Mouse (Mus musculus) heart, postnatal 25 days (tissue): ENCODE measurements around the gene Gpx8. TPM values are rescaled to one million over a fixed set of nuclear protein-coding genes. Genes with fewer than 3 reads are reported as not detected.

Experiments used
- DNase-seq: peaks from one replicate; pipeline ENCODE4 v3.0.0; 2022; ENCODE audit warnings: low spot score
- intact Hi-C: fragments of 180-260 bp; cut with DNase I; formaldehyde crosslinking; loops from one replicate; pipeline ENCODE4 v1.15.1; 2025
- total RNA-seq, 2 experiments: library from RNA; stranded (reverse); gene quantifications; 2 replicates each; pipeline ENCODE4 v1.2.3; 2021

Gpx8 gene
- 10 to 100 TPM; 37.7 to 41.6 TPM for total RNA-seq

DNA sequence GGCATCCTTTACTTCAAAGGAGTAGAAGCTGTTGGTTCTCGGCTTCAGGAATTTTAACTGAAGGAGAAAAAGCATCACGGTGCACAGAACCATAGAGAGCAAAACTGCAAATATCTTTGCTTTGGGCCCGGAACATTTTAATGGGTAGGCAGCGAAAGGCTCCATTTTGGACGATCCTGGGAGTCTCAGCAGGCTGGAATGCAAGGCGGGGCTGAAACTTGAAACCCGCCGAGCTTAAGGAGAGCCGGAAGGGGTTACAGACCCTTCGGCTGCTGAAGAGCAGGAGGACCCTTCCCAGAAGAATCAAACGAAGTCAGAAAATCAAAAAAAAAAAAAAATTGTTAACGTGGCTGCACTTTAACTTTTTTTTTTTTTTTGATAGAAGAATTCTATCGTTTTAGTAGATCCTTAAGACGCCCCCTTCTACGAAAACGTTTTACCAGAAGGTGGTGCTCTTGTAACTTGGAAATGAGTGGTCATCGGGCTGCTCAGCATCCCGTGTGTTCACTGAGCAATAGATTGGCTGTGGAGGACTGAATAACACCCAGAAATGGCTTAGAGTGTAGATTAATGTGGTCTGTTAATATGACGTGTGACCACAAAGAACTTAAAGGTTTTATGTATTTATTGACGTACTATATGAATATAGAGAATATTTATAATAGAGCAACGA is at the start of gene Gpx8:
Gene Gpx8 (minus strand): TSS at position 200 of the 673 bp plus-strand sequence.
- intact Hi-C loops, result loop anchor here (1.0 to 10.0 kb wide), 3 partner anchors 219 to 618 kb away; partner anchors contain the start of gene Hspb3
- DNase-seq, result peak; percentile 20

DNA sequence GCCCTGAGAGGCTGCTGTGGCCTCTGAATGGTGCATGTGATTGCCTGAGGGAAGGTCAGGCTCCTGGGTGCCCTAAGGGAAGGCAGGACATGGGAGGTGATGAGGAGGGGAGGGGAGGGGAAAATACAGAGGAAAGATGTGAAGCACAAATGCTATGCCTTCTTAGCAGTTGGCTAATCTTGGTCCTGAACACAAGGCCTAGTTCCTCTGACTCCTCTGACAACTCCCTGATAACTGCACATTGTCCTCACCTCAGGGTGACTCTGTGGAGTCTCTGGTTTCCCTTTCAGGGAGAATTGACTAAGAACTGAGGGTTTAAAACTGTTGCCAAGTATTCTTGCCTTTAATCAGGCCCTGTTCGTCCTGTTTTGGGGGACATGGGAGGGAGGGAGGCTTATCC is 48.4 kb upstream of the Gpx8 start:
- intact Hi-C loops, result no loop called here
- DNase-seq, result no peak

DNA sequence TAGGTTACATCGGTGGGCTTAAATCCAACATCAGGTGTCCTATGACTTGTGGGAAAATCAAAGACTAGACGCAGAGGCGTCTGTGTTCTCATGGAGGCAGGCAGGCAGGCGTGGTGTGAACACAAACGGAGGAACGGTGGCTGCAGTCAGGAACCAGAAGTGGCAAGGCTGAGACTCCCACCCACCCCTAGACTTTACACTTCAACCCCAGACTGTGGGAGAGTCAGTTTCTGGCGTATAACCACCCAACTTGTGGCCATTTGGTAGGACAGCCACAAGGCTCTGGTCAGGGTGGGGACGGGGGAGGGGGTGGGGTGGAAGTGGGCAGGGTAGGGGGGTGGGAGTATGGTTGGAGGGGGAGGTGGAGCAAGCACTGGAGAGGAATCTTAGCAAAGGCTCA is 44.3 kb upstream of the Gpx8 start:
- no peak for DNase-seq
- intact Hi-C loops, result no loop called here

DNA sequence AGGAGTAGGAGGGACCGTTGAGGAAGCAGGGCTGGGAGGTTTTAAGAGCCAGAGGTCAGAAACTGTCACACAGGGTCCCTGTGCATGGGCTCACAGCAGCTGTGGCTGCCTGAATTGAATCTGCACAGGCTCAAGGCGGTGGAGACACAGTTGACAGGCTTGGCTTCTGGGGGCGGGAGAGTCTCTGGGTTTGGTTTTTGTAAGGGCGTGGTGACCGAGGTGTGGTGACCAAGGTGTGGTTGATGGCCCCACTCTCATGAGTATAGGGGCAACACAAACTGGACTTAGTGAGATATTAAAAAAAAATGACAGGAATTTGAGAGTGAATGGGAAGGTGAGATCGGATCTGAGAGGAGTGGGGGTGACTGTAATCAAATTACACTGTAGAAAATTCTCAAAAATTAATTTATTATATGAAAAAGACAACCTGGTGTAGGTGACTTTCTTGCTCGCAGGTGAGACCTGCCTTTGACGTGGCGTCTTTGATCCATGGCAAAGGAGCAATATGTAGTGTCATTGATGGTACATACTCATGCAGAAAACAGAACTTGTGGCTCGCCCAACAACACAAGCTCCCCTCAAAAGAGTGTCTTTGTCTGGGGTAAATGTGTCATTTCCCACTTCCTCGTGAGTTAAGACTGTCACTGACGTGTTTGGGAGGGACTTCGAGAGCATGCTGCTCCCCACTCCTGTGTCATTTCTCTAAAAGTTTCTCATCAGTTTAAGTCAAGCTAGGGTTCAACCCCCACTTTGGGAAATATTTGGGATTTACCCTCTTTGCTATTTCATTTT is 41.2 kb upstream of the Gpx8 start:
- intact Hi-C loops, result no loop called here
- no peak for DNase-seq

DNA sequence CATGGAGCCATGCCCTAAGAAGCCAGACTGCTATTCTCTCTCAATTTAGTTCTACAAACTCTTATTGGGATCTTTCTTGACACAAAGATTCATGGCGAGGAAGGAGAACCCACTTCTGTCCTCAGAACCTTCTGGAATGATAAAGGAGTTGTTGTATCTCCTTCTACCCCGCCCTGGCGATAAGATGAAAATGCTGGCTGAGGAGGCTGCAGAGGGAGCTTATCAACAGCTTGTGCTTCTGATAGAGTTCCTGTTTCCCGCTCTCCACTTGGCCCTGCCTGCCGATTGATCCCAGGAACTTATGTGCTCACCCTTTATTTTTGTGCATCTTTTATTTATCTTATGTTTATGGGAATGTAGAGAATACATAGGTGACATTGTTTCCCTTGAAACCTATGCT is 38.5 kb upstream of the Gpx8 start:
- intact Hi-C loops, result no loop called here
- DNase-seq, result no peak

DNA sequence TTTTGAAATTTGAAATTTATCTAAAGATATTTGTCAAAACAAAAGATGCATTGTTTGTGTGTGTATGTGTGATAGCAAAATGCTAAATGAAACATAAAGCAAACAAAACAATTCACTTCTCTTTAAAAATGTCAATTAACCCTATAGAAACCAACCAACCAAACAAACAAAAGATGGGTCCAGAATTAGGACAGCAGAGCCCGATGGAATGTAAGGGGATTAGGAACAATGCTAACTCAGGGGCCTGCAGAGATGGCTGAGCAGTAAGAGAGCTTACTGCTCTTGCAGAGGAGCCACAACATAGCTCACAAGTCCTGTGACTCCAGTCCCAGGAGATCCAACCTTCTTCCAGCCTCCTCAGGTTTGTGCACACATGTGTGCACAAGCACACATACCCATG is 35.9 kb upstream of the Gpx8 start:
- intact Hi-C loops, result no loop called here
- DNase-seq, result no peak

DNA sequence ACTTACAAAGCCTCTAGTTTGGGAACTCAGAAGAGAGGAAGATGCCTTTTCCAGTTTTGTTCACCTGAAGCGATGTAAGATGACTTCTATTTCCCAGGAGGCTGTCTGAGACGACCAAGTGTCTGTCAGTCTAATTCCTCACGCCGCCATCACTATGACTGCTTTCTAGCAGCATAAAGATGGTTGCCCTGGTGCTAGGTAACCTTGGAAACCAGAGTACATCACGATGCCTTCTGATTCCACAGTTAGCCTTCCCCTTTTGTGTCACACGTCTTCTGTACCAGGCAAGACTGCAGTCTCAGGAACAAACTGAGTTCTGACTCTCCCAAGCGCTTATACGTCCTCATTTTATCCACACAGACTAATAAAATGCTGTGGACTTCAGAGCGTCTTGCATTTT is 32.8 kb upstream of the Gpx8 start:
- DNase-seq, result no peak

DNA sequence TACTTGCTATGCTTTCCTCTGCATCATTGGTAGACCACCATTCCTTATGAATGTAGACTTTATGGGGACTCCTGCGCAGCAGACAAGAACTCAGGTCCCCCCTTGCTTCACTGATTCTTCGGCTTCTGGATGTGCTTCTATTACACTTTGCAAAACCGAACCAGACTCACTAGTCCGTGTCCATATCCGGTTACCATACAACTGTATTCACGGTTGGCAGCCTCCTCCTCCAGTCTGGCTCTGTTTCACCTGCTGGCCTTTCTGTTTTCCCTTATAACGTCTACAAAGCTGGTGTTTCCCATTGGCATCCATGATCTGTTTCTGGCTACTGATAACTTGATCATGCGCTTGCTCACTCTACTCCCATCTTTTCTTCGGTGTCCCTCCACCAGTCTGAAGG is 18.3 kb upstream of the Gpx8 start:
- intact Hi-C loops, result no loop called here
- no peak for DNase-seq

More for the DNA sequence above, 32.8 kb upstream of the Gpx8 start:
- intact Hi-C loops, result no loop called here

DNA sequence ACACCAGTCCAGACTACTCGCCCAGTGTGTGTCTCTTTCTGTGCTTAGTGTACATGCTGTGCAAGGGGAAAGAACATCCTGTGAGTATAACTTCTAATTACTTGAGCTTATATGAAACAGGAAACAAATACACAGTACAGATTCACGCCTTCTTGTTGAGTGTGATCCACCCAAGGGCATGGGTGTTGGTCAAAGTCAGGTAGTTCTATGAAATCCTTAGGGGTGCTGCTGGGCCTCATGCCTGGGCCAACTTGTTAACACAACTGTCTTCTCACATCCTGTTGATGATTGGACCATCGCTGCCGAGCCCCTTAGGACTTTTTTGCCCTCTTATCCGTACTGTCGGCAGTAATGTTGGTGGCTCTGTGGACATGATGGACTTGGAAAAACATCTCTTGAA is 15.5 kb upstream of the Gpx8 start:
- DNase-seq, result no peak
- intact Hi-C loops, result no loop called here

DNA sequence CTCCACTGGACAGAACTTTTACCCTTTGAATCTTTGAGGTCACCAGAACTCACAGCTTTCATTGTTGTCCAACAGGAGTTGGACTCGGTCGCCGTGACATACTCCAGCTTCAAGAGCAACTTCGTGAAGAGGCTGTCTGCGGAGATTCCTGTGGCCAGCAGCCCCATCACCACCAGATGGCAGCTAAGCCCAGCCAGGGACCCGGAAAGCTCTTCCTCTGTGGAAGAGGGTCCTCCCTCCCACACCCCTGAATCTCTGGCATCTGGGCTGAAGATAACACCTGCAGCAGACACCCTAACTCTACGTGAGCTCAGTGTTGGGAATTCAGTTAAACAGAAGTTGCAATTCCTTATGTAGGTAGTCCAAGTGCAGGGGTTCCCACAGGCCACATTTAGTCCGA is 9.6 kb upstream of the Gpx8 start:
- no peak for DNase-seq
- intact Hi-C loops, result loop anchor here (10.0 kb wide), 1 partner anchor 79 kb away; no protein-coding TSS in a partner anchor

DNA sequence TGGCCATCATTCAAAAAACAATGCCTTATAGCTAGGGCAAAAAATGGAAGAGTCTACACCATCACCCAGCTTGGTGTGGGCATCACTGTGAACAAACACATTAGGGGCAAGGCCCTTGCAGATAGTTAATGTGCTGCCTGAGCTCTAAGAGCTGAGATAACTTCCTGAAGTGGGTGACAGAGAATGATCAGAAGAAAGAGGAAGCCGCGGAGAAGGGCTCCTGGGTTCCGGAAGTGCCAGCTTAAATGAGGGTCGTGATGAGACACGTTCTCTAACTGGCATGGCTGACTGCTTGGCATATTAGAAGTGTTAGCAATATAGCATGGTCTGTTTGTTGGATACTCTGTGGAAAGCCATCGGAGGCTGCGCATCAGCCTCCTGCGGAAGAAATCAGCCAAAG is 8.0 kb upstream of the Gpx8 start:
- intact Hi-C loops, result loop anchor here (10.0 kb wide), 1 partner anchor 81 kb away; no protein-coding TSS in a partner anchor
- DNase-seq, result no peak

DNA sequence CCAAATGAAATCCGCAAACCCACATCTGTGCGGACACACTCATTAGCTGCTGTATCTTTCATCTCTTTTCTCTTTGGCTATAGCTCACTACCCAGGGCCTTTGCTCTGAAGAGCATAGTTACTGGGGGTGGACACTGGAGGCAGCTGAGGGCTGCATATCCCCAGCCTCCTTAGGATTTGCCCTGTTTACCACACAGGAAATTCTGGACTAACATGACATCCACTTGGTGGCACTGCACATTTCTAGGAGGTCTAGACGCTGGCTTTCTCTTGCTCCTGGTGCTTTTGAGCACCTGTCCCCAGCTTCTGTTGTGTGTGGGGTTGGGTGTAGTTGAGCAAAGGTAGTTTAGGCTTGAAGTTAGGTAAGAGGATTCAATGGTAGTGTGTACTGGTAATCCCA is 1.4 kb upstream of the Gpx8 start:
- no peak for DNase-seq
- intact Hi-C loops, result loop anchor here (10.0 kb wide), 2 partner anchors 587 to 617 kb away; partner anchors contain the start of gene Hspb3

DNA sequence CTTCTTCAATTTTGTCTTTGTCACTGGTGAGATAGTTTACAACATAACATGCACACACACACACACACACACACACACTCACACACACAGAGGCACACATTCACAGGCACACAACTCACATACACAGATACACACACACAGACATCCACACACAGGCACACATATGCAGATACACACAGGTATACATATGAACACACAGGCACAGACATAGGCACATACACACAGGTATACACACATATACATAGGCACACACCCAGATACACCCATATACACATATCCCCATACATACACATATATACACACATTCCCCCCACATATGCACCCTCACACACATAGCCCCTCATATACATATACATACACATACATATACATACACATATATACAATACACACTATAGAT is 808 bp upstream of the Gpx8 start:
- intact Hi-C loops, result loop anchor here (10.0 kb wide), 2 partner anchors 588 to 618 kb away; partner anchors contain the start of gene Hspb3
- no peak for DNase-seq

DNA sequence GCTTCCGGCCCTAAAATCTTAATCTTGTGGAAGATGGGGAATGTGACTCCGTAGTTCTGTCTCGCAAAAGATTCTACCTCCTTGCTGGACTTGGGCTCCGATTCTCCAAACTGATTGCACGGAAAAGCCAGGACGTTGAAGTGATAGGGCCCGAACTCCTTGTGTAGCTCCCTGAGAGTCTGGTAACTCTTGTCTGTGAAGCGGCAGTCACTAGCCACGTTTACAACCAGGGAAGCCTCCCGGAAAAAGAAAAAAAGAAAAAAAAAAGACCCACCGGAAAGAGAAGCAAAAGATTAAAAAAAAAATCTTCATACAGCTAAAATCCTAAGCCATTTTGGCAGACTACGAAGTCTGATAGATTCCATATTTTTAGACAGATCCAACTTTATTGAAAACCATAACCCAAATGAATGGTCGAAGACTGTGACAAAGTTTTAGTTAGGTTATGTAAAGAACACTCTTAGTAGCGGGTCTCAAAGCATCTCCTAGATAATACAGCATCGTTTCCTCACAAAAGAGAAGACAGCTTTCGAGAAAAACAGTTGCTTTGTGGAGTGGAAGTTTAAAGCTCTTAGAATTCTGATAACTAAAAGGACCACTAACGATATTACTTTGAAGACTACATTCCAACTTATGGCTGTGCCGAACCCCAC is 626 bp downstream of the Gpx8 start:
- DNase-seq, result no peak
- intact Hi-C loops, result loop anchor here (1.0 to 10.0 kb wide), 3 partner anchors 220 to 619 kb away; partner anchors contain the start of gene Hspb3

DNA sequence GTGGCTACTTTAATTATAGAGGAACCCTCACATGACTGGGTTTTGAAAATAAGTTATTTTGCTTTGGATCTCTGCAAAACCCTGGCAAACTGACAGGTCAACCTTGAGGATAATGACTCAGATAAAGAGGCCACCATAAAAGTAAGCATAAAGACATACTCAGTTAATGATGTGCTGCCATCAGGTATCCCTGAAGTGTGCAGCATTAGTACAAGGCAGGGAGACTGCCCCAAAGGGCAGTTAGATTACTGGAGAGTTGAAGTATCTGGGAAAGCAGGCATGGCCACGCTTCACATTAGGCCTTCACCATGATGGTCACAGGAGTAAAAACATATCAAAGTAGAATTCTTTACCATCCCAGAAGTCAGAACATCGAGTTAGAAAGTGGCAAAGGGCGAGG is 1.3 kb downstream of the Gpx8 start:
- DNase-seq, result no peak
- intact Hi-C loops, result loop anchor here (10.0 kb wide), 2 partner anchors 590 to 620 kb away; partner anchors contain the start of gene Hspb3

DNA sequence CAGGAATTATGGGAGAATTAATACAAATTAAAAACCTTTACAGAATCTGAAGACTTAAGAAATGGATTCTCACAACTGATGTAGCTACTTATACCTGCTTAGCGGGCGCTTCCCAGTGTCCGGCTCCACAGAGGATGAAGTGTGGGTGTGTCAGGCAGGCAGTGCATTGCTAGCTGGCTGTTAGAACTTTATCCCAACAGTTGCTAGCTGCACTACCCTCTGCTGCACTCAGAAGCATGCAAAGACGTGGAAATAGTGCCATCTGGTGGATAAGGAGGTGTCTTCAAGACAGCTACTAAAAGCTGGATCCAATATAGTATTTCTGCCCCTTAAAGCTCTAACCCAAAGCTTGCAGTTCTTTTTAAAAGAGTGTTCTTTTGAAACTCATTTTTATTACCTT is 10.4 kb downstream of the Gpx8 start:
- DNase-seq, result peak; percentile 25
- intact Hi-C loops, result loop anchor here (5.0 kb wide), 1 partner anchor 359 kb away; no protein-coding TSS in a partner anchor

DNA sequence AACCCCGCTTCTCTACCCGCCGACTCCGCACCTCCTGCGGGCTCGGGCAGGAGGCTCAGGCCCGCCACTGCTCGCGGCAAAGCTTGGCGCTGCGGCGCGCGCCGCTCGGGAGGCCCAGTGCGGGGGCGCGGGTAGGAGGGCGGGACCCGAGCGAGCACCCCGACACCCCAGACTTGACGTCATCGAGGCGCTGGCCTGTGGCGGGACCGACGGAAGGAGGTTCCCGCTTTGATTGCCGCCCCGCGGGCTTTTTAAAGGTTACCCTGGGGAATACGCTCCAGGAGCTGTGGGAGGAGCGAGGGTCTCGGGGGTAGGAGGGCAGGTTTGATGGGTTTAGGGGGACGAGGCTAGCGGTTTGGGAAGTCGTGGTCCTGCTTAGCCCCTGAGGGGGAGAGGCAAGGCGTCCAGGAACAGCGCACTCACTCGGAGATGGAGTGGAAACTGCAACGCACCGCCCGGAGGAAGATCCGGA is 11.2 kb downstream of the Gpx8 start, which contains the start of gene Cdc20b:
Gene Cdc20b (plus strand): TSS at position 162 of the 472 bp plus-strand sequence.
- DNase-seq, result peak; percentile 23

DNA sequence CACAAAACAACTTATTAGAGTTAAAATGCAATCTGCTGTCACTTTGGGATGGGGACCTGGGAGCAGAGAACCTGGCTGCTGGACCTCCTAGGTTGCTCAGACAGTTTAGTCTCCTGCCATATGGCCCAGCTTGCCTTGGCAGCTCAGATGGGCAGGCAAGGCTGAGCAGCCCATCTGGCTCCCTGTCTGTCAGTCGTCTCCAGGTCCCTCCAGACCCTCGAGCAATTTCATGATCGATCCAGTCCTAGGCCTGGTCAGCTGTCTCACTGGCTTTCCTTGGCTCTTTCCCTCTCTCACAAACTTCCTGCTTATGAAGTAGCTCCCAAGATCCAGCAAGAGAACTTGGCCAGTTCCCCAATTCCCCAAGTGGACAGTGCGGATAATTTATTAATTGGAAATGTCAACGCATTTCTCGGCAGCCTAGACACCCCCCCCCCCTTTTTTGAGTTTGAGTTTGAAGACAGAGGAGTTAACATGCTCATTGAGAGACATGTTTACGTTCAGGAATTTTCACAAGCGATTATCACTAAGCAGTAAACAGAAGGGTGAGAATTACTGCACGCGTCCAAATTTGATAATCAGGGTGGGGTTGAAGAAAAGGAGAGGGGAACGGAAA is 11.8 kb downstream of the Gpx8 start:
- DNase-seq, result no peak
- intact Hi-C loops, result loop anchor here (5.0 kb wide), 1 partner anchor 47 kb away; the partner anchor contains the start of gene Ccno

More for the DNA sequence above, 11.2 kb downstream of the Gpx8 start, which contains the start of gene Cdc20b:
- intact Hi-C loops, result loop anchor here (5.0 kb wide), 2 partner anchors 48 to 358 kb away; partner anchors contain the start of gene Ccno

DNA sequence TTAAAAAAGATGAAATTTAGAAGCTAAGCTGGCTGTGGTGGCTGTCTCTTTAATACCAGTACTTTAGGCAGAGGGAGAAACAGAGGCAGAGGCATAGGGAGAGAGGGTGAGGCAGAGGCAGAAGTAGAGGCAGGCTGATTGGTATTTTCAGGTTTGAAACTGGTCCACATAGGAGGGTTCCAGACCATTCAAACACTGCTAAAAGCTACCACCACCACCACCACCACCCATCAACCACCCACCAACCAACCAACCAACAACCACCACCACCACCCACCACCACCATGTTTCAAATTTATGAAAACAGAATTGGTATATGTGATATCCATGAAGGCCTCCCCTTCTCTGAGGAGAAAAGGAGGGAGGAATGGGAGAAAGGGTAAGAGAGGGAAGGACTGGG is 13.4 kb downstream of the Gpx8 start:
- intact Hi-C loops, result loop anchor here (5.0 kb wide), 1 partner anchor 46 kb away; the partner anchor contains the start of gene Ccno

More for the DNA sequence above, 13.4 kb downstream of the Gpx8 start:
- DNase-seq, result no peak
